Mouse (Mus musculus) heart, postnatal 0 days (tissue): ENCODE measurements at regions not wholly inside any gene's neighbourhood (a gene's known extent, or its start where the extent isn't known, plus 50 kb on each side); places are given as distances from the start of the nearest gene placed in this dataset.

Experiments
- ATAC-seq: fragments of 200-750 bp; cut with Nextera tagmentation; 2 replicates; pipeline ENCODE4 v1.8.0; 2017; ENCODE audit warnings: low read depth, moderate number of reproducible peaks, moderate library complexity; ENCODE audit not compliant: insufficient read depth
- DNase-seq: peaks from one replicate; pipeline ENCODE4 v3.0.0-alpha.2; 2016; ENCODE audit warnings: low spot score
- H3K27ac ChIP-seq: fragments of 300-500 bp; sonication (generic); 2 replicates; pipeline ENCODE4 v1.5.1; 2014; ENCODE audit warnings: low read depth, mild to moderate bottlenecking
- H3K27me3 ChIP-seq: fragments of 300-500 bp; sonication (generic); 2 replicates; pipeline ENCODE4 v1.6.1; 2014; ENCODE audit warnings: low read length, mixed read lengths; ENCODE audit not compliant: control insufficient read depth, insufficient read depth
- H3K36me3 ChIP-seq: fragments of 300-500 bp; sonication (generic); replicated peaks from 2 replicates; pipeline ENCODE4 v1.6.1; 2014; ENCODE audit warnings: low read length, mixed read lengths; ENCODE audit not compliant: control insufficient read depth, insufficient read depth
- H3K4me1 ChIP-seq: fragments of 300-500 bp; sonication (generic); 2 replicates; pipeline ENCODE4 v1.6.1; 2014; ENCODE audit warnings: antibody characterized with exemption; ENCODE audit not compliant: control insufficient read depth, insufficient read depth
- H3K4me2 ChIP-seq: fragments of 300-500 bp; sonication (generic); 2 replicates; pipeline ENCODE4 v1.6.1; 2014; ENCODE audit warnings: low read depth, mild to moderate bottlenecking, low read length, moderate library complexity
- H3K4me3 ChIP-seq: fragments of 300-500 bp; sonication (generic); 2 replicates; pipeline ENCODE4 v1.5.1; 2014; ENCODE audit warnings: low read depth, low read length
- H3K9ac ChIP-seq: fragments of 300-500 bp; sonication (generic); replicated peaks from 2 replicates; pipeline ENCODE4 v1.6.1; 2014; ENCODE audit warnings: low read depth, low read length, mixed read lengths
- H3K9me3 ChIP-seq: fragments of 300-500 bp; sonication (generic); replicated peaks from 2 replicates; pipeline ENCODE4 v1.6.1; 2016; ENCODE audit warnings: low read length; ENCODE audit not compliant: control insufficient read depth
- CTCF ChIP-seq: IDR thresholded peaks from 2 replicates; pipeline ENCODE4 v1.5.1; 2016; ENCODE audit warnings: antibody characterized with exemption, control low read depth, low read depth
- EP300 ChIP-seq: IDR thresholded peaks from 2 replicates; pipeline ENCODE4 v1.6.1; 2016; ENCODE audit warnings: antibody characterized with exemption, low read depth
- WGBS: fragments of 180-500 bp; shearing (Covaris S2); extraction: QIAGEN DNeasy Blood & Tissue Kit; methylation state at CpG from one replicate; pipeline ENCODE4 v1.1.7; 2014; 5-methylcytosine and 5-hydroxymethylcytosine counted together

- Histone ChIP-seq H3K27ac (no peak overlapping the region), H3K4me1 (peaks cover 3% of the 10 kb centered on the region; the same call in 1 of the 2 replicates), H3K4me2 (no peak overlapping the region), H3K36me3 (no peaks in the 10 kb centered on the region), H3K27me3 (no peaks in the 10 kb centered on the region), H3K9me3 (no peaks in the 10 kb centered on the region), H3K4me3 (no peak overlapping the region), H3K9ac (no peak overlapping the region)
- no peak for DNase-seq
- ATAC-seq, result no peak
- no peak for TF ChIP-seq CTCF
- 60% methylated on average over 5 of the region's 5 CpGs for WGBS
These were observed 160.3 kb downstream of the H2al1j start for GRCm38 (mm10) chrX:11487876-11488275.

DNA sequence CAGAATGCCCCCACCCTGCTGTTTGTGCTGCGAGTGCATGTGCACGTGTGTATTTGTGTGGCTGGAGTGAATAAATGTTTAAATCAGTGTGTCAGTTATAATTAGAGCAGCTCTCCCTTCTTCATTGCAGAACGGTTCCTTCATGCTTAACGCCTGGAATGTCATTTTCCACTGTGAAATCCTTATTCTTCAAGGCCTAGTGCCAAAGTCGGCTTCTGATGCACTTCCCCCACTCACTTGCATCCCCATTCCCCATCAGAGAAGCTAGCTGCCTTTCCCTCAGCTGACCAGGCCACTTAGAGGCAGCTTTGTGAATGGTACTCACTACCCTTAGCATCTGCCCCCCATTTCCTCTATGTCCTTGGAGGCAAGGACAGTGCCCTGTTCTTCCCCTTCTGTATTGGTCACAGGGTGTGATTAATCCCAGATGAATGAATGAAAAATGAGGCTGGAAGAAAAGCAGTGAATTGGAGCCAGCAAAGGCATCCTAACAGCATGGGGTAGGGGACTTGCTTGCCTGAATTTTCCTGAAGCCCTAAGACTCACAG is 162.6 kb downstream of the H2al1j start:
- H3K4me1 ChIP-seq, result peaks cover 3% of the 10 kb centered on the region; the same call in 1 of the 2 replicates
- no peaks in the 10 kb centered on the region for H3K9me3 ChIP-seq
- 51% methylated on average over 5 of the region's 5 CpGs for WGBS
- H3K27me3 ChIP-seq, result no peaks in the 10 kb centered on the region
- H3K9ac ChIP-seq, result no peak overlapping the region
- no peak overlapping the region for H3K4me2 ChIP-seq
- no peak for DNase-seq
- H3K36me3 ChIP-seq, result no peaks in the 10 kb centered on the region
- H3K4me3 ChIP-seq, result no peak overlapping the region
- no peak for ATAC-seq
- no peak for TF ChIP-seq CTCF
- TF ChIP-seq EP300, result no peak
- no peak overlapping the region for H3K27ac ChIP-seq

DNA sequence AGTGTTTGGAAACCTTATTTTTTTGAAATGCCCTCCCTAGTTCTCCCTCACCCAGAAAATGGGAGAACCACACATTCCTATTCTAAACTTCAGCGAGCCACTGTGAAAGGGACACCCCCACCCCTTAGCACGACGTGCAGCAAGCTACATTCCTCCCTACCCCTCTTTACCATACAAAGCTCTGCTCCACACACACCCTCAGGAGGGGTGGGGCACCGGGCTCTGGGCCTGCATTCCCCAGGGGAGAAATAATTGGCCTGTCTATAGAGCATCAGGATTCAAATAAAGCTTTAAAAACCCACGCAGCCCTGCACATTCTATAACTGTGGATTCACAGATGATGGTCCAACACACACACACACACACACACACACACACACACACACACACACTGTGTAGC is 163.6 kb downstream of the H2al1j start:
- 35% methylated on average over 5 of the region's 5 CpGs for WGBS

GRCm38 (mm10) chrX:11491676-11492391 is 164.2 kb downstream of the H2al1j start:
- H3K9ac ChIP-seq, result no peak overlapping the region
- TF ChIP-seq CTCF (no peak), EP300 (no peak)
- H3K4me1 ChIP-seq, result peaks cover 3% of the 10 kb centered on the region; the same call in 1 of the 2 replicates
- H3K4me2 ChIP-seq, result no peak overlapping the region
- no peaks in the 10 kb centered on the region for H3K27me3 ChIP-seq
- H3K9me3 ChIP-seq, result no peaks in the 10 kb centered on the region
- H3K4me3 ChIP-seq, result no peak overlapping the region
- H3K27ac ChIP-seq, result no peak overlapping the region
- 36% methylated on average over 31 of the region's 32 CpGs for WGBS
- DNase-seq (no peak), ATAC-seq (no peak)
- H3K36me3 ChIP-seq, result no peaks in the 10 kb centered on the region

More for the DNA sequence above, 163.6 kb downstream of the H2al1j start:
- Histone ChIP-seq H3K27ac (no peak overlapping the region), H3K4me1 (peaks cover 3% of the 10 kb centered on the region; the same call in 1 of the 2 replicates), H3K4me3 (no peak overlapping the region), H3K4me2 (no peak overlapping the region), H3K9ac (no peak overlapping the region), H3K27me3 (no peaks in the 10 kb centered on the region), H3K9me3 (no peaks in the 10 kb centered on the region), H3K36me3 (no peaks in the 10 kb centered on the region)
- TF ChIP-seq CTCF (no peak), EP300 (no peak)
- DNase-seq (peak; percentile 26), ATAC-seq (peak; percentile 55)

DNA sequence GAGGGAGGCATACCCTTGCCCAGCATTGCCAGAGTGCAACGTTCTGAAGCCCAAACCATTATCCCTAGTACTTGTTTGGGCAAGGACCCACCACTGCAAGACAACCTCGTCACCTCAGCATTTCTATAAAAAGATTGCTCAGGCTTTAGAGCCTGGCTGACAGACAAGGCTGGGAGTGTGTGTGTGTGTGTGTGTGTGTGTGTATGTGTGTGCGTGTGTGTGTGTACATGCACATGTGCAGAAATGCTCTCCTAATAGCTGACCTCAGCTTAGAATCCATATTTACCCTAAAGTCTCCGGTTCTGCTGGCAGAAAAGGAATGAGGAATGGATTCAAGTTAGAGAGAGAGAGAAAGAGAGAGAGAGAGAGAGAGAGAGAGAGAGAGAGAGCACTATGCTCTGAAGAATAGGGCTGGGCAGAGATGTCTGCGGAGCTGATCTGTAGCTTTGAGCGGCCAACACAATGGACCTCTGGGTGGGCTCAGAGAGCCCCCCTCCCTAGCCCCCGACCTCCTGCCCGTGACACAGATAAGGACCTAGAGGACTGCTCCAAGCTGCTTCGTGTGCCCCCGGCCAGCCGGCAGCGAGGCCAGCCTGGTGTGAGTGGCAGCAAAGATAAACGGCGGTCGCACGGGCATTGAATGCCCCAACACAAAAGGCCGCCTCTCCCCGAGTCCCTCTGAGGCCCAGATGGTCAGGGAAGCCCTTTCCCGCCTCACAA is 166.1 kb downstream of the H2al1j start:
- Histone ChIP-seq H3K9ac (no peak overlapping the region), H3K4me3 (peak overlapping the region; percentile 26), H3K4me2 (peak overlapping the region; percentile 57), H3K27ac (peak overlapping the region; percentile 69), H3K27me3 (no peaks in the 10 kb centered on the region), H3K9me3 (no peaks in the 10 kb centered on the region), H3K36me3 (no peaks in the 10 kb centered on the region), H3K4me1 (peaks cover 3% of the 10 kb centered on the region; the same call in 1 of the 2 replicates)
- TF ChIP-seq CTCF, result no peak
- TF ChIP-seq EP300, result no peak
- WGBS, result 33% methylated on average over 19 of the region's 19 CpGs
- ATAC-seq, result peak; percentile 51
- peak; percentile 46 for DNase-seq
